In the genomic region with DNA sequence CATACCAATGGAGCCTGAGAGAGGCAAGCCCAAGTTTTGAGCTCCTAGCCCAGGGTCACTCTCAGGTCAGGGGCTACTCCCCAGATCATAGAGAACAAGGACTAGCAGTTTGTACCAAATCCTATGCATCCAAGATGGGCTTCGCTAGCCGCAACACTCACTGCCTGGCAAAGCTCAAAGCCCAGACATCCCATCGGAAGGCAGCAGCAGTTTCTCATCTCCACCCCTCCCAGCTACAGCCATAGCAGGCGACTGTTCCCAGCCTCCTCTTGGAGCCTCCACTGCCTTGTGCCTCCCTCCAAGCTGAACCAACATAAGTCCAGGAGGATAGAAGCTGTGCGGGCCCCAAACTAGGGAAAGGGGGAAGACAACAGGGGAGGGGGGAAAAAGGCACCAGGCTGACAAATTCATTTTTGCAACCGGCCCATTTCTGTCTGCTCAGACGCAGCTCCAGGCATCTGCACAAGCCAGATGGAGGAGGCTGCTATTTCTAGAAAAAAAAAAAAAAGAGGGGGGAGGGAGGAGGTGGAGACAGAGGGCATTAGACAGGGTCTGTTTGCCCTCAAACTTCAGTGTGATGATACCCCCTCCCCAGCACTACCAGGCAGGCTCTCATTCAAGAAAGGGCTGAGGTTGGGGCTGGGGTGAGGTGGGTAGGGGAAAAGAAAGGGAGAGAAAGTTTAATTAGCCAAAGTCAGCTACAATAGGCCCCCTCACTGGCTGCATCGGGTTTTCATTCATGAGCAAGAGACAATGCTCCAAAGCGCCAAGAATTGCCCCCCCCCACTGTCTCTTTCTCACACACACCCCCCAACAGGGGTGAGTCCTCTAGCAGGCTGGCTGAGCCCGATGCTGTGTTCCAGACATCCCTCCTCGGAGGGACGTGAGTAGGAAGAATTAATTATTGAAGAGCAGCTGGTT, we compare ENCODE assay signal across 8 mouse cellular contexts. TPM values are rescaled to one million over a fixed set of nuclear protein-coding genes. Genes with fewer than 3 reads are reported as not detected.
DNase-seq lines count a peak whose midpoint lies in the region; ATAC-seq and TF ChIP-seq lines count a peak whose summit lies in the region.

No protein-coding gene starts in this region.

- H3K4me2 ChIP-seq in heart, embryonic 15.5 days, result peak overlapping the region; percentile 84
- H3K4me2 ChIP-seq in hindbrain, embryonic 12.5 days (replicated peaks), result peak overlapping the region; percentile 88
- H3K4me2 ChIP-seq in midbrain, embryonic 16.5 days (ENCODE audit: low read length), result peak overlapping the region; percentile 61

- no peak for DNase-seq in heart, postnatal 10 days
- no peak for DNase-seq in layer of hippocampus, postnatal 25 days (ENCODE audit: extremely low spot score in 1 of 2, low spot score in 1 of 2)
- no peak for DNase-seq in left cerebral cortex, adult 11 months (ENCODE audit: low spot score)
- DNase-seq in thymus, postnatal 4 days, result no peak

- no peak for TF ChIP-seq POLR2A in cortical plate, adult 2 months (IDR thresholded peaks at IDR 0.05; ENCODE audit: extremely low read depth, insufficient read depth, low read length)

- peaks cover 71% of the 10 kb centered on the region for H3K4me1 ChIP-seq in heart, embryonic 15.5 days (replicated peaks)
- H3K4me1 ChIP-seq in cortical plate, adult 2 months (ENCODE audit: control insufficient read depth, insufficient read depth, low read length), result peaks cover 19% of the 10 kb centered on the region
- H3K4me1 ChIP-seq in hindbrain, embryonic 12.5 days, result peaks cover 65% of the 10 kb centered on the region
- H3K4me1 ChIP-seq in midbrain, embryonic 16.5 days (ENCODE audit: control insufficient read depth, insufficient read depth, low read length), result peaks cover 46% of the 10 kb centered on the region

- 20% methylated on average over 12 of the region's 12 CpGs for WGBS in heart, embryonic 15.5 days
- 18% methylated on average over 12 of the region's 12 CpGs for WGBS in hindbrain, embryonic 12.5 days
- 5% methylated on average over 12 of the region's 12 CpGs for WGBS in midbrain, embryonic 16.5 days

- no peaks in the 10 kb centered on the region for H3K27me3 ChIP-seq in heart, embryonic 15.5 days
- no peaks in the 10 kb centered on the region for H3K27me3 ChIP-seq in hindbrain, embryonic 12.5 days
- H3K27me3 ChIP-seq in midbrain, embryonic 16.5 days (ENCODE audit: control insufficient read depth, insufficient read depth, low read depth, low read length), result no peaks in the 10 kb centered on the region

- no peaks in the 10 kb centered on the region for H3K9me3 ChIP-seq in heart, embryonic 15.5 days (replicated peaks)
- no peaks in the 10 kb centered on the region for H3K9me3 ChIP-seq in hindbrain, embryonic 12.5 days (replicated peaks)
- H3K9me3 ChIP-seq in midbrain, embryonic 16.5 days (replicated peaks; ENCODE audit: control insufficient read depth, low read length, poor library complexity, severe bottlenecking), result no peaks in the 10 kb centered on the region

- intact Hi-C loops in heart, postnatal 10 days (cut with DNase I), result no loop called here

- peak overlapping the region; percentile 92; the same call in 1 of the 2 replicates for H3K9ac ChIP-seq in heart, embryonic 15.5 days
- peak overlapping the region; percentile 94 for H3K9ac ChIP-seq in hindbrain, embryonic 12.5 days
- peak overlapping the region; percentile 92 for H3K9ac ChIP-seq in midbrain, embryonic 16.5 days (ENCODE audit: low read depth, low read length)

- H3K4me3 ChIP-seq in heart, embryonic 15.5 days, result peak overlapping the region; percentile 89
- peak overlapping the region; percentile 68 for H3K4me3 ChIP-seq in cortical plate, adult 2 months (ENCODE audit: insufficient read depth, low read length)
- H3K4me3 ChIP-seq in hindbrain, embryonic 12.5 days, result peak overlapping the region; percentile 94
- peak overlapping the region; percentile 87 for H3K4me3 ChIP-seq in midbrain, embryonic 16.5 days (ENCODE audit: low read depth, low read length)

- TF ChIP-seq CTCF in cortical plate, adult 2 months (IDR thresholded peaks at IDR 0.05; ENCODE audit: extremely low read depth, insufficient read depth, low read length), result no peak

- ATAC-seq in heart, embryonic 15.5 days (replicated peaks; ENCODE audit: insufficient number of reproducible peaks, insufficient read depth, low FRiP score, low read depth), result no peak
- ATAC-seq in hindbrain, embryonic 12.5 days (ENCODE audit: low FRiP score), result peak; percentile 79
- ATAC-seq in midbrain, embryonic 16.5 days, result 0 out of 2 replicates have a peak, but pooled peaks have one; percentile 10

- no peak overlapping the region for H3K27ac ChIP-seq in heart, embryonic 15.5 days
- H3K27ac ChIP-seq in cortical plate, adult 2 months (ENCODE audit: insufficient read depth, low read length), result no peak overlapping the region
- H3K27ac ChIP-seq in hindbrain, embryonic 12.5 days, result peak overlapping the region; percentile 96
- peak overlapping the region; percentile 50 for H3K27ac ChIP-seq in midbrain, embryonic 16.5 days (ENCODE audit: low read length)

- H3K36me3 ChIP-seq in heart, embryonic 15.5 days, result no peaks in the 10 kb centered on the region
- no peaks in the 10 kb centered on the region for H3K36me3 ChIP-seq in hindbrain, embryonic 12.5 days
- H3K36me3 ChIP-seq in midbrain, embryonic 16.5 days (ENCODE audit: control insufficient read depth, insufficient read depth, low read length), result peaks cover 2% of the 10 kb centered on the region; the same call in 1 of the 2 replicates

RNA-seq across cellular contexts. Expression of a gene that starts 2.4 kb away (rescaled TPM):
- polyA plus RNA-seq in heart, embryonic 15.5 days (2015; fragmentation: Nextera tagmentation; extraction: Ambion mirVana), result 76.7 and 86.8 TPM in 2 replicates
- total RNA-seq in heart, postnatal 10 days (2021), result 100 to 1,000 TPM; 106 to 139 TPM
- polyA plus RNA-seq in cortical plate, adult 2 months (2012; rRNA removed), result 191 and 237 TPM in 2 replicates
- polyA plus RNA-seq in hindbrain, embryonic 12.5 days (2016; fragmentation: Nextera tagmentation; extraction: Ambion mirVana), result 97.2 and 103 TPM in 2 replicates
- 74.4 and 76.3 TPM in 2 replicates for polyA plus RNA-seq in midbrain, embryonic 16.5 days (2015; fragmentation: Nextera tagmentation; extraction: Ambion mirVana)
- 100 to 1,000 TPM; 218 to 242 TPM for total RNA-seq in layer of hippocampus, postnatal 25 days (2021)

RNA-seq across cellular contexts. Expression of a gene that starts 21.2 kb away (rescaled TPM):
- 8.3 and 12.7 TPM in 2 replicates for polyA plus RNA-seq in heart, embryonic 15.5 days (2015; fragmentation: Nextera tagmentation; extraction: Ambion mirVana)
- 1 to 10 TPM; 1.7 to 1.8 TPM for total RNA-seq in heart, postnatal 10 days (2021)
- 1.3 and 1.4 TPM in 2 replicates for polyA plus RNA-seq in cortical plate, adult 2 months (2012; rRNA removed)
- 9.4 and 12.5 TPM in 2 replicates for polyA plus RNA-seq in hindbrain, embryonic 12.5 days (2016; fragmentation: Nextera tagmentation; extraction: Ambion mirVana)
- 1.6 and 1.8 TPM in 2 replicates for polyA plus RNA-seq in midbrain, embryonic 16.5 days (2015; fragmentation: Nextera tagmentation; extraction: Ambion mirVana)
- total RNA-seq in layer of hippocampus, postnatal 25 days (2021), result 1 to 10 TPM; 1.3 to 1.5 TPM

RNA-seq across cellular contexts. Expression of a gene that starts 38.1 kb away (rescaled TPM):
- polyA plus RNA-seq in heart, embryonic 15.5 days (2015; fragmentation: Nextera tagmentation; extraction: Ambion mirVana), result 20.9 and 23.3 TPM in 2 replicates
- 10 to 100 TPM; 37.9 to 38.1 TPM for total RNA-seq in heart, postnatal 10 days (2021)
- 97.1 TPM in 2 replicates for polyA plus RNA-seq in cortical plate, adult 2 months (2012; rRNA removed)
- 26.8 and 27.0 TPM in 2 replicates for polyA plus RNA-seq in hindbrain, embryonic 12.5 days (2016; fragmentation: Nextera tagmentation; extraction: Ambion mirVana)
- polyA plus RNA-seq in midbrain, embryonic 16.5 days (2015; fragmentation: Nextera tagmentation; extraction: Ambion mirVana), result 39.0 and 42.9 TPM in 2 replicates
- 10 to 100 TPM; 53.5 to 58.2 TPM for total RNA-seq in layer of hippocampus, postnatal 25 days (2021)

RNA-seq across cellular contexts. Expression of a gene that starts 41.0 kb away (rescaled TPM):
- polyA plus RNA-seq in heart, embryonic 15.5 days (2015; fragmentation: Nextera tagmentation; extraction: Ambion mirVana), result 0.05 and 0.06 TPM in 2 replicates
- under 1 TPM; 0.52 to 0.69 TPM for total RNA-seq in heart, postnatal 10 days (2021)
- polyA plus RNA-seq in cortical plate, adult 2 months (2012; rRNA removed), result 1.9 and 2.2 TPM in 2 replicates
- polyA plus RNA-seq in hindbrain, embryonic 12.5 days (2016; fragmentation: Nextera tagmentation; extraction: Ambion mirVana), result not detected in 2 replicates
- polyA plus RNA-seq in midbrain, embryonic 16.5 days (2015; fragmentation: Nextera tagmentation; extraction: Ambion mirVana), result 0.07 and 0.10 TPM in 2 replicates
- 1 to 10 TPM in 1 of 2 experiments, under 1 TPM in 1; 0.70 to 1.1 TPM for total RNA-seq in layer of hippocampus, postnatal 25 days (2021)

RNA-seq across cellular contexts. Expression of a gene that starts 42.4 kb away (rescaled TPM):
- polyA plus RNA-seq in heart, embryonic 15.5 days (2015; fragmentation: Nextera tagmentation; extraction: Ambion mirVana), result 74.6 and 83.4 TPM in 2 replicates
- total RNA-seq in heart, postnatal 10 days (2021), result 10 to 100 TPM; 58.5 to 61.4 TPM
- polyA plus RNA-seq in cortical plate, adult 2 months (2012; rRNA removed), result 33.2 and 34.4 TPM in 2 replicates
- polyA plus RNA-seq in hindbrain, embryonic 12.5 days (2016; fragmentation: Nextera tagmentation; extraction: Ambion mirVana), result 114 TPM in 2 replicates
- polyA plus RNA-seq in midbrain, embryonic 16.5 days (2015; fragmentation: Nextera tagmentation; extraction: Ambion mirVana), result 87.8 and 95.3 TPM in 2 replicates
- 10 to 100 TPM; 62.0 to 62.7 TPM for total RNA-seq in layer of hippocampus, postnatal 25 days (2021)

Comparison
In these comparisons a context has a peak if more than half of its experiments do, and no peak if none do; other contexts are left out.
1. H3K27ac ChIP-seq: peak in hindbrain, embryonic 12.5 days (single experiment) and midbrain, embryonic 16.5 days (single experiment); none in heart, embryonic 15.5 days (single experiment) and cortical plate, adult 2 months (single experiment).
2. Peak in every context shown above with its lines, with median percentiles within 50 percentile points of each other: H3K4me2 ChIP-seq, H3K4me3 ChIP-seq and H3K9ac ChIP-seq.